Mouse (Mus musculus): ENCODE data around the gene Sult2a6. TPM values are rescaled to one million over a fixed set of nuclear protein-coding genes. Genes with fewer than 3 reads are reported as not detected.

The Sult2a6 gene
- not detected in 2 replicates for total RNA-seq (2012; rRNA removed)
- not detected in 2 replicates for total RNA-seq (2014; rRNA removed)
- polyA plus RNA-seq (2012; ENCODE audit: insufficient read length, low read depth): not detected in 2 replicates

DNA sequence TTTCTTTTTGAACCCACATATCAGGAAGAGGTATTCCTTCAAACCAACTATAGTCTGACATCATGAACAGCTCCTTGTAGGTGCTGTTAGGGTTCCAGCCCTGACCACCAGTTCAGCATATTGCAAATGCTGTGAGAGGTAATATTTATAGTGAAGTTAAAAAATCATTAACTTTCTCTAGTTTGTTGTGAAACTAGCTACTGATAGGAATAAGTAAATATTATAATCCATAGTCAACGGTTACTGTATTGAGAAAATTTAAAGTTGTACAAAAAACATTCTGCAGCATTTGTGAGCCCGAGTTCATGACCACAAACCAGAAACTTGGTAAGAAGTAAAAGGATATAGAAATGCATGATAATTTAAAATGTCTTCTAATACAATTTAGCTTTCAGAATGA, at the start of gene Sult2a6:
Gene Sult2a6 (minus strand): TSS at position 101 of the 400 bp plus-strand sequence.
- in situ Hi-C loops (cut with MboI; ENCODE audit: low pct_ligation_motif_present, low pct_unique_long_range_greater_than_20kb, low sequenced_read_pairs): no loop called here
- dilution Hi-C loops (cut with MboI; ENCODE audit: extremely low pct_ligation_motif_present, extremely low pct_unique_long_range_greater_than_20kb, low sequenced_read_pairs): no loop called here

DNA sequence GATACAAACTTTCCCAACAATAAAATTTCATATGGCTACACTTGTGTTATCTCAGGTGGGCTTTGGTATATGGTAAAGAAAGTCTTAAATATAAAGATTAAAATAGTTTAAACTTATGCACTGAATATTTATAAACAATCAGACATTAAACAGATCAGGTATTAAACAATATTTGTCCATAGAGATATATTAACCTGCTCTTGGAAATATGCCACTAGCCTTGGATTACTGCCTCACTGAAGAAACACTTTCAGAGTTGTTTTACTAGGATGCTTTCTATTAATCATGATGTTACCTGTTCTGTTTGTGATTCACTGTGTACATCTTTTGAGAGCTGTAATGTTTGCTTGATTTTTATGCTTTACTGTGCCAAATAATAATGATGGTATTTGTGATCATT, 39.4 kb downstream of the Sult2a6 start:
- H3K27me3 ChIP-seq (replicated peaks): no peaks in the 10 kb centered on the region
- H3K4me2 ChIP-seq (ENCODE audit: insufficient read depth, low read depth, poor library complexity, severe bottlenecking): no peak overlapping the region
- dilution Hi-C loops (cut with MboI; ENCODE audit: extremely low pct_ligation_motif_present, extremely low pct_unique_long_range_greater_than_20kb, low sequenced_read_pairs): no loop called here
- H3K27ac ChIP-seq (ENCODE audit: insufficient read depth, low read depth): no peak overlapping the region
- in situ Hi-C loops (cut with MboI; ENCODE audit: low pct_ligation_motif_present, low pct_unique_long_range_greater_than_20kb, low sequenced_read_pairs): no loop called here
- H3K9ac ChIP-seq (ENCODE audit: insufficient read depth, low read depth): no peak overlapping the region
- no peaks in the 10 kb centered on the region for H3K79me2 ChIP-seq (replicated peaks; ENCODE audit: control insufficient read depth, extremely low read depth, insufficient read depth, poor library complexity, severe bottlenecking)
- H3K36me3 ChIP-seq (replicated peaks in 1 of 2; ENCODE audit: control insufficient read depth in 1 of 2, insufficient read depth in 1 of 2, low read length in 1 of 2): no peaks in the 10 kb centered on the region
- DNase-seq (ENCODE audit: extremely low read depth): no peak
- H3K4me3 ChIP-seq (replicated peaks in 1 of 3; ENCODE audit: low read depth in 2 of 3, low read length in 2 of 3, poor library complexity in 1 of 3): no peak overlapping the region
- no peak for TF ChIP-seq RCOR1 (conservative IDR thresholded peaks at IDR 0.05; ENCODE audit: low read depth, low read length)
- no peak for TF ChIP-seq SMC3 (IDR thresholded peaks at IDR 0.05; ENCODE audit: low read depth, low read length)
- TF ChIP-seq POLR2AphosphoS2 (IDR thresholded peaks at IDR 0.05; ENCODE audit: low read depth, low read length): no peak
- no peak for TF ChIP-seq ETS1 (conservative IDR thresholded peaks at IDR 0.05; ENCODE audit: low read depth, low read length)
- TF ChIP-seq MYC (IDR thresholded peaks at IDR 0.05; ENCODE audit: low read depth, low read length): no peak
- TF ChIP-seq UBTF (IDR thresholded peaks at IDR 0.05; ENCODE audit: low read depth, low read length): no peak
- no peak for TF ChIP-seq EP300 (IDR thresholded peaks at IDR 0.05; ENCODE audit: low read length)
- TF ChIP-seq MXI1 (IDR thresholded peaks at IDR 0.05; ENCODE audit: low read depth, low read length): no peak
- TF ChIP-seq ELF1 (IDR thresholded peaks at IDR 0.05; ENCODE audit: low read depth, low read length): no peak
- TF ChIP-seq CTCF (conservative IDR thresholded peaks at IDR 0.05 in 1 of 2, IDR thresholded peaks at IDR 0.05 in 1 of 2; ENCODE audit: low read depth in 2 of 2, low read length in 2 of 2): no peak
- no peak for TF ChIP-seq TCF12 (IDR thresholded peaks at IDR 0.05; ENCODE audit: low read depth, low read length)
- peaks cover 18% of the 10 kb centered on the region for H3K9me3 ChIP-seq (replicated peaks; ENCODE audit: low read length)
- no peaks in the 10 kb centered on the region for H3K4me1 ChIP-seq (ENCODE audit: control insufficient read depth in 1 of 2, insufficient read depth in 2 of 2)

More for the DNA sequence above, at the start of gene Sult2a6:
- no peaks in the 10 kb centered on the region for H3K79me2 ChIP-seq (replicated peaks; ENCODE audit: control insufficient read depth, extremely low read depth, insufficient read depth, poor library complexity, severe bottlenecking)
- no peak within 1 kb of the TSS for H3K4me2 ChIP-seq (ENCODE audit: insufficient read depth, low read depth, poor library complexity, severe bottlenecking)
- TF ChIP-seq CHD1 (IDR thresholded peaks at IDR 0.05; ENCODE audit: low read depth, low read length): no peak
- no peak for TF ChIP-seq BHLHE40 (IDR thresholded peaks at IDR 0.05; ENCODE audit: low read depth, low read length)
- no peak for TF ChIP-seq HCFC1 (IDR thresholded peaks at IDR 0.05; ENCODE audit: low read depth, low read length)
- TF ChIP-seq MEF2A (IDR thresholded peaks at IDR 0.05; ENCODE audit: borderline replicate concordance, low read depth, low read length): no peak
- no peak for TF ChIP-seq NELFE (IDR thresholded peaks at IDR 0.05; ENCODE audit: low read depth, low read length)
- TF ChIP-seq CHD2 (IDR thresholded peaks at IDR 0.05; ENCODE audit: low read length): no peak
- TF ChIP-seq RCOR1 (conservative IDR thresholded peaks at IDR 0.05; ENCODE audit: low read depth, low read length): no peak
- H3K4me3 ChIP-seq (replicated peaks in 1 of 3; ENCODE audit: low read depth in 2 of 3, low read length in 2 of 3, poor library complexity in 1 of 3): no peak within 1 kb of the TSS
- H3K27me3 ChIP-seq (replicated peaks): no peaks in the 10 kb centered on the region
- peaks cover 14% of the 10 kb centered on the region for H3K9me3 ChIP-seq (replicated peaks; ENCODE audit: low read length)
- H3K9ac ChIP-seq (ENCODE audit: insufficient read depth, low read depth): no peak within 1 kb of the TSS
- no peak within 1 kb of the TSS for H3K27ac ChIP-seq (ENCODE audit: insufficient read depth, low read depth)
- H3K36me3 ChIP-seq (replicated peaks in 1 of 2; ENCODE audit: control insufficient read depth in 1 of 2, insufficient read depth in 1 of 2, low read length in 1 of 2): no peaks in the 10 kb centered on the region
- no peak for DNase-seq (ENCODE audit: extremely low read depth)
- H3K4me1 ChIP-seq (ENCODE audit: control insufficient read depth in 1 of 2, insufficient read depth in 2 of 2): no peaks in the 10 kb centered on the region
